Mouse (Mus musculus): ENCODE measurements at regions not wholly inside any gene's neighbourhood (a gene's known extent, or its start where the extent isn't known, plus 50 kb on each side); places are given as distances from the start of the nearest gene placed in this dataset.

- H3K27me3 ChIP-seq (ENCODE audit: control insufficient read depth, insufficient read depth, low read length, poor library complexity, severe bottlenecking): no peaks in the 10 kb centered on the region
- H3K4me3 ChIP-seq (ENCODE audit: low read depth, low read length): no peak overlapping the region
- no peak overlapping the region for H3K27ac ChIP-seq (ENCODE audit: insufficient read depth, low read length)
- no peak overlapping the region for H3K9ac ChIP-seq (ENCODE audit: low read depth, poor library complexity, severe bottlenecking)
- no peaks in the 10 kb centered on the region for H3K36me3 ChIP-seq (ENCODE audit: control insufficient read depth, insufficient read depth, low read length, poor library complexity, severe bottlenecking)
- TF ChIP-seq EP300 (IDR thresholded peaks at IDR 0.05; ENCODE audit: insufficient read depth, low read depth, low read length) (0 out of 2 replicates have a peak, but pooled peaks have one; percentile 16), POLR2A (IDR thresholded peaks at IDR 0.05; ENCODE audit: insufficient read depth, low read length) (no peak), CTCF (IDR thresholded peaks at IDR 0.05; ENCODE audit: low read depth, low read length) (no peak)
- no peaks in the 10 kb centered on the region for H3K9me3 ChIP-seq (replicated peaks; ENCODE audit: control insufficient read depth, insufficient read depth, low read length, poor library complexity, severe bottlenecking)
- no peaks in the 10 kb centered on the region for H3K4me1 ChIP-seq (ENCODE audit: control insufficient read depth, insufficient read depth, low read length)
Observed at GRCm38 (mm10) chr14:15801477-15802099, 362.8 kb upstream of the Lrrc3b start.

GRCm38 (mm10) chr14:15809083-15809482 is 370.3 kb upstream of the Lrrc3b start:
- no peak overlapping the region for H3K9ac ChIP-seq (ENCODE audit: low read depth, poor library complexity, severe bottlenecking)
- no peak overlapping the region for H3K4me3 ChIP-seq (ENCODE audit: low read depth, low read length)
- TF ChIP-seq EP300 (IDR thresholded peaks at IDR 0.05; ENCODE audit: insufficient read depth, low read depth, low read length): no peak
- no peak for TF ChIP-seq POLR2A (IDR thresholded peaks at IDR 0.05; ENCODE audit: insufficient read depth, low read length)
- H3K36me3 ChIP-seq (ENCODE audit: control insufficient read depth, insufficient read depth, low read length, poor library complexity, severe bottlenecking): no peaks in the 10 kb centered on the region
- no peaks in the 10 kb centered on the region for H3K4me1 ChIP-seq (ENCODE audit: control insufficient read depth, insufficient read depth, low read length)
- H3K9me3 ChIP-seq (replicated peaks; ENCODE audit: control insufficient read depth, insufficient read depth, low read length, poor library complexity, severe bottlenecking): peaks cover 5% of the 10 kb centered on the region
- no peak overlapping the region for H3K27ac ChIP-seq (ENCODE audit: insufficient read depth, low read length)
- no peaks in the 10 kb centered on the region for H3K27me3 ChIP-seq (ENCODE audit: control insufficient read depth, insufficient read depth, low read length, poor library complexity, severe bottlenecking)

- H3K4me3 ChIP-seq (ENCODE audit: low read depth, low read length): no peak overlapping the region
- H3K36me3 ChIP-seq (ENCODE audit: control insufficient read depth, insufficient read depth, low read length, poor library complexity, severe bottlenecking): no peaks in the 10 kb centered on the region
- no peaks in the 10 kb centered on the region for H3K27me3 ChIP-seq (ENCODE audit: control insufficient read depth, insufficient read depth, low read length, poor library complexity, severe bottlenecking)
- H3K4me1 ChIP-seq (ENCODE audit: control insufficient read depth, insufficient read depth, low read length): no peaks in the 10 kb centered on the region
- peaks cover 4% of the 10 kb centered on the region; the same call in 1 of the 2 replicates for H3K9me3 ChIP-seq (replicated peaks; ENCODE audit: control insufficient read depth, insufficient read depth, low read length, poor library complexity, severe bottlenecking)
- no peak overlapping the region for H3K27ac ChIP-seq (ENCODE audit: insufficient read depth, low read length)
- H3K9ac ChIP-seq (ENCODE audit: low read depth, poor library complexity, severe bottlenecking): no peak overlapping the region
- no peak for TF ChIP-seq POLR2A (IDR thresholded peaks at IDR 0.05; ENCODE audit: insufficient read depth, low read length)
- TF ChIP-seq CTCF (IDR thresholded peaks at IDR 0.05; ENCODE audit: low read depth, low read length): no peak
- no peak for TF ChIP-seq EP300 (IDR thresholded peaks at IDR 0.05; ENCODE audit: insufficient read depth, low read depth, low read length)
Observed at GRCm38 (mm10) chr14:15841390-15842023, 402.7 kb upstream of the Lrrc3b start.

GRCm38 (mm10) chr14:15842024-15842599 is 403.3 kb upstream of the Lrrc3b start:
- Histone ChIP-seq H3K4me1 (ENCODE audit: control insufficient read depth, insufficient read depth, low read length) (no peaks in the 10 kb centered on the region), H3K27ac (ENCODE audit: insufficient read depth, low read length) (no peak overlapping the region), H3K36me3 (ENCODE audit: control insufficient read depth, insufficient read depth, low read length, poor library complexity, severe bottlenecking) (no peaks in the 10 kb centered on the region), H3K4me3 (ENCODE audit: low read depth, low read length) (no peak overlapping the region), H3K9ac (ENCODE audit: low read depth, poor library complexity, severe bottlenecking) (no peak overlapping the region), H3K27me3 (ENCODE audit: control insufficient read depth, insufficient read depth, low read length, poor library complexity, severe bottlenecking) (no peaks in the 10 kb centered on the region), H3K9me3 (replicated peaks; ENCODE audit: control insufficient read depth, insufficient read depth, low read length, poor library complexity, severe bottlenecking) (peaks cover 4% of the 10 kb centered on the region; the same call in 1 of the 2 replicates)
- TF ChIP-seq EP300 (IDR thresholded peaks at IDR 0.05; ENCODE audit: insufficient read depth, low read depth, low read length): no peak
- TF ChIP-seq CTCF (IDR thresholded peaks at IDR 0.05; ENCODE audit: low read depth, low read length): no peak
- TF ChIP-seq POLR2A (IDR thresholded peaks at IDR 0.05; ENCODE audit: insufficient read depth, low read length): no peak

- no peaks in the 10 kb centered on the region for H3K27me3 ChIP-seq (ENCODE audit: control insufficient read depth, insufficient read depth, low read length, poor library complexity, severe bottlenecking)
- H3K36me3 ChIP-seq (ENCODE audit: control insufficient read depth, insufficient read depth, low read length, poor library complexity, severe bottlenecking): no peaks in the 10 kb centered on the region
- H3K9me3 ChIP-seq (replicated peaks; ENCODE audit: control insufficient read depth, insufficient read depth, low read length, poor library complexity, severe bottlenecking): no peaks in the 10 kb centered on the region
- H3K4me3 ChIP-seq (ENCODE audit: low read depth, low read length): no peak overlapping the region
- no peak overlapping the region for H3K9ac ChIP-seq (ENCODE audit: low read depth, poor library complexity, severe bottlenecking)
- TF ChIP-seq EP300 (IDR thresholded peaks at IDR 0.05; ENCODE audit: insufficient read depth, low read depth, low read length): no peak
- TF ChIP-seq POLR2A (IDR thresholded peaks at IDR 0.05; ENCODE audit: insufficient read depth, low read length): no peak
- no peak for TF ChIP-seq CTCF (IDR thresholded peaks at IDR 0.05; ENCODE audit: low read depth, low read length)
- H3K4me1 ChIP-seq (ENCODE audit: control insufficient read depth, insufficient read depth, low read length): no peaks in the 10 kb centered on the region
- no peak overlapping the region for H3K27ac ChIP-seq (ENCODE audit: insufficient read depth, low read length)
Observed at GRCm38 (mm10) chr14:15868520-15868919, 380.6 kb upstream of the Ngly1 start.

GRCm38 (mm10) chr14:15872013-15872412 is 377.1 kb upstream of the Ngly1 start:
- no peaks in the 10 kb centered on the region for H3K27me3 ChIP-seq (ENCODE audit: control insufficient read depth, insufficient read depth, low read length, poor library complexity, severe bottlenecking)
- no peak overlapping the region for H3K9ac ChIP-seq (ENCODE audit: low read depth, poor library complexity, severe bottlenecking)
- no peaks in the 10 kb centered on the region for H3K9me3 ChIP-seq (replicated peaks; ENCODE audit: control insufficient read depth, insufficient read depth, low read length, poor library complexity, severe bottlenecking)
- TF ChIP-seq POLR2A (IDR thresholded peaks at IDR 0.05; ENCODE audit: insufficient read depth, low read length): no peak
- TF ChIP-seq CTCF (IDR thresholded peaks at IDR 0.05; ENCODE audit: low read depth, low read length): no peak
- no peak for TF ChIP-seq EP300 (IDR thresholded peaks at IDR 0.05; ENCODE audit: insufficient read depth, low read depth, low read length)
- H3K4me1 ChIP-seq (ENCODE audit: control insufficient read depth, insufficient read depth, low read length): no peaks in the 10 kb centered on the region
- H3K36me3 ChIP-seq (ENCODE audit: control insufficient read depth, insufficient read depth, low read length, poor library complexity, severe bottlenecking): no peaks in the 10 kb centered on the region
- H3K4me3 ChIP-seq (ENCODE audit: low read depth, low read length): no peak overlapping the region
- H3K27ac ChIP-seq (ENCODE audit: insufficient read depth, low read length): no peak overlapping the region
